Mouse (Mus musculus): ENCODE data around the gene Mogat1. TPM values are rescaled to one million over a fixed set of nuclear protein-coding genes. Genes with fewer than 3 reads are reported as not detected.

Mogat1 gene
- 25.4 and 28.8 TPM in 2 replicates for polyA plus RNA-seq (2012; rRNA removed; ENCODE audit: low replicate concordance)

GRCm38 (mm10) chr1:78510862-78511261 lies at the start of gene Mogat1:
Gene Mogat1 (plus strand): TSS chr1:78510991.

GRCm38 (mm10) chr1:78488752-78489492 lies 21.9 kb upstream of the Mogat1 start, which contains the start of gene Farsb:
Gene Farsb (minus strand): TSS chr1:78488897.

GRCm38 (mm10) chr1:78511621-78512160 lies 900 bp downstream of the Mogat1 start, which contains the start of gene BC035947:
Gene BC035947 (minus strand): TSS chr1:78512158.

Other genes starting within 250 kb of the Mogat1 start
- 0.07 and 0.11 TPM in 2 replicates for gene Sgpp2, start 200.6 kb upstream of the Mogat1 start, polyA plus RNA-seq (2012; rRNA removed; ENCODE audit: low replicate concordance)
- 9.6 and 22.8 TPM in 2 replicates for gene Farsb, start 22.1 kb upstream of the Mogat1 start, polyA plus RNA-seq (2012; rRNA removed; ENCODE audit: low replicate concordance)
- 0.36 and 0.86 TPM in 2 replicates for gene BC035947, start 1.2 kb downstream of the Mogat1 start, polyA plus RNA-seq (2012; rRNA removed; ENCODE audit: low replicate concordance)
- 3.6 and 13.6 TPM in 2 replicates for gene Acsl3, start 146.8 kb downstream of the Mogat1 start, polyA plus RNA-seq (2012; rRNA removed; ENCODE audit: low replicate concordance)
- 0.43 and 1.1 TPM in 2 replicates for gene Utp14b, start 147.0 kb downstream of the Mogat1 start, polyA plus RNA-seq (2012; rRNA removed; ENCODE audit: low replicate concordance)

All from mammary gland, adult 2 months (tissue).